Mouse (Mus musculus) neutrophil, adult 65 days (primary cell): ENCODE results near the gene Myh14. TPM values are rescaled to one million over a fixed set of nuclear protein-coding genes. Genes with fewer than 3 reads are reported as not detected.

Experiments used
- total RNA-seq: library from RNA; stranded (reverse); gene quantifications from 2 replicates; pipeline ENCODE4 v1.2.4, GENCODE M21; 2023

Myh14 gene
- total RNA-seq = not detected in 2 replicates

GRCm38 (mm10) chr7:44670803-44671202 lies at the start of gene Myh14:
Gene Myh14, minus strand, starts transcription at chr7:44670843.

GRCm38 (mm10) chr7:44708574-44708973 lies 37.9 kb upstream of the Myh14 start, which contains the start of gene Izumo2:
Gene Izumo2, plus strand, starts transcription at chr7:44708742.

GRCm38 (mm10) chr7:44590402-44591347 lies 80.0 kb downstream of the Myh14 start, which contains the start of gene Kcnc3:
Gene Kcnc3, plus strand, starts transcription at chr7:44590664.

GRCm38 (mm10) chr7:44572213-44572701 lies 98.4 kb downstream of the Myh14 start, which contains the start of gene Napsa:
Gene Napsa, plus strand, starts transcription at chr7:44572380.

Other genes starting within 250 kb of the Myh14 start
- not detected in 2 replicates for gene Lrrc4b, start 241.8 kb downstream of the Myh14 start, total RNA-seq
- gene Aspdh, start 205.5 kb downstream of the Myh14 start, total RNA-seq = not detected in 2 replicates
- gene Josd2, start 202.9 kb downstream of the Myh14 start, total RNA-seq = 14.6 and 17.8 TPM in 2 replicates
- 23.0 and 29.1 TPM in 2 replicates for gene Emc10, start 174.3 kb downstream of the Myh14 start, total RNA-seq
- gene Fam71e1, start 174.3 kb downstream of the Myh14 start, total RNA-seq = 1.5 and 3.9 TPM in 2 replicates
- 0.41 and 0.88 TPM in 2 replicates for gene Mybpc2, start 146.2 kb downstream of the Myh14 start, total RNA-seq
- gene Spib, start 138.8 kb downstream of the Myh14 start, total RNA-seq = 2.8 and 6.0 TPM in 2 replicates
- gene Pold1, start 122.0 kb downstream of the Myh14 start, total RNA-seq = 38.8 and 52.2 TPM in 2 replicates
- 406 and 408 TPM in 2 replicates for gene Nr1h2, start 116.9 kb downstream of the Myh14 start, total RNA-seq
- gene Napsa, start 98.5 kb downstream of the Myh14 start, total RNA-seq = 124 and 134 TPM in 2 replicates
- 0.73 and 1.1 TPM in 2 replicates for gene Kcnc3, start 80.2 kb downstream of the Myh14 start, total RNA-seq
- not detected in 2 replicates for gene Izumo2, start 37.9 kb upstream of the Myh14 start, total RNA-seq
- 43.2 and 46.2 TPM in 2 replicates for gene Vrk3, start 77.6 kb upstream of the Myh14 start, total RNA-seq
- gene Zfp473, start 80.2 kb upstream of the Myh14 start, total RNA-seq = 0.13 and 0.98 TPM in 2 replicates
- gene Nup62, start 145.2 kb upstream of the Myh14 start, total RNA-seq = 43.7 and 56.6 TPM in 2 replicates
- 0.54 and 0.63 TPM in 2 replicates for gene Il4i1, start 145.5 kb upstream of the Myh14 start, total RNA-seq
- gene Atf5, start 145.8 kb upstream of the Myh14 start, total RNA-seq = 5.5 and 6.4 TPM in 2 replicates
- 13.8 and 19.9 TPM in 2 replicates for gene Akt1s1, start 178.1 kb upstream of the Myh14 start, total RNA-seq
- gene Tbc1d17, start 178.2 kb upstream of the Myh14 start, total RNA-seq = 69.2 and 85.6 TPM in 2 replicates
- 520 and 612 TPM in 2 replicates for gene Pnkp, start 186.3 kb upstream of the Myh14 start, total RNA-seq
- gene Ptov1, start 198.9 kb upstream of the Myh14 start, total RNA-seq = 29.4 and 29.6 TPM in 2 replicates
- gene Med25, start 221.9 kb upstream of the Myh14 start, total RNA-seq = 31.2 and 33.7 TPM in 2 replicates
- 3.1 and 3.2 TPM in 2 replicates for gene Fuz, start 225.2 kb upstream of the Myh14 start, total RNA-seq